Mouse (Mus musculus) ES-CJ7 (cell line): ENCODE measurements around the gene Nebl.

Experiments used
- DNase-seq: peaks from one replicate; pipeline ENCODE4 v3.0.0; 2011; ENCODE audit warnings: low read depth, low spot score

Gene Nebl

DNA sequence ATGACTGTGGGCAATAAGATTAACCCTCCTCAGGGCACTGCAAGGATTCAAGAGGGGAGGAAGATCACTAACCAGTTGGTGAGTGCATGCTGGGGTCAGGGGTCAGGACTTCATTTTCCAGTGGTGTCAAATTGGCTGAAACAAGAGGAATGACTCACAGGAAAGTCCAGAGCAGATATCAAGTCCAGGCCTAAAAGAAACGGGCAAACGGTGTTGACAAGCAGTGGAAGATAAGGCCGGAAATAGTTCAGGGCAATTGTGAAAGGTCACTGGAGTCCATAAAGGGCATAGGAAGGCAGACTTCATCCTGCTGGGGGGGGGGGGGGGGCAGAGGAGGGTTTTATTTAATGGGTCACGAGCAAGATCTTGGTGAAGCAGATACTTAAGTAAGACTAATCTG lies 207.5 kb downstream of the Nebl start:
- no peak for DNase-seq

DNA sequence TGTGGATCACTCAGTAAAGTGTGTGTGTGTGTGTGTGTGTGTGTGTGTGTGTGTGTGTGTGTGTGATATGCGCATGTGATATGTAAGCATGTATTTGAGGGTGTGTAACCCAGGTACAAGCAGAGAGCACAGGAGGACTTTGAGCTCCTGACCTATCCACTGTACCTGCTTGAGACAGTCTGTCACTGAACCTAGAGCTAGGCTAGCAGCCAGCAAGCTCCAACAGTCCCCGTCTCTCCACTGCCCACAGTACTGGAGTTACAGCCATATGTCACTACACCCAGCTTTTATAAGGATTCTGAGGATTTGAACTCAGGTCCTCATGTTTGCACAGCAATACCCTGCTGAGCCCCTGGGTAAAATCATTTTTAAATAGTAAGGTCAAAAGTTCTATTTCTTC lies 215.6 kb downstream of the Nebl start:
- no peak for DNase-seq

DNA sequence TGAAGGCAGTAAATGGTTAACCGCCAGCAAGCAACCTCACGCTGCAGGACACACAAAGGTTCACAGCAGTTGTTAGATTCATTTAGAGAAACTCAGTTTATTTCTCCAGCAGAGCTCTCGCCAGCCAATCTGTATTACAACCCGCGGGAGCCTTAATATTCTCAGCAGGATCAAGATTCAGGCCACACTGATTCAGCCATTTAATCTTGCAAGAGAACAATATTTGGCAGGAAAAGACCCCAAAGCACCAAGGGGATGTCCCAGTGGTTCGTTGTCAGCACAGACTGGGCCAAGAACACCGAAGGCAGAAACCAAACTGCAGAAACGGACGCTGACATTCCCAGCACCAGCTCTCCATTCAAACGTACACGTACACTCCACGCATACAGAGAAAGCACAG lies 216.5 kb downstream of the Nebl start:
- no peak for DNase-seq

DNA sequence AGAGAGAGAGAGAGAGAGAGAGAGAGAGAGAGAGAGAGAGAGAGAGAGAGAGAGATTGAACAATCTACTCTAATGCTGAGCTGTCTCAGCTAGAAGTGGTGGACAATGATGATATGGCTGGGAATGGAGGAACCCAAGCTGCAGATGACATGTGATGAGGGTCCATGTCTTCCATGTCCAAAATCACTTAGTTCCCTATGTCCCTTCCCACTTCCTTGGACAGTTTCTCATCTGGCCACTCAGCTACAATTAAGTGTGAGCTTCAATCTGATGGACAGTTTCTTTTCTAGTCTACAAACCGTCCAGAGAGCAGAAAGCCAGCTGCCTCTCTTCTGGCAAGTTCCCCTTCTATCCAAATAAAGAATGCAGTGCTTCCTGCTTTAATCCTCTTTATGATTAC lies 221.3 kb downstream of the Nebl start:
- no peak for DNase-seq

DNA sequence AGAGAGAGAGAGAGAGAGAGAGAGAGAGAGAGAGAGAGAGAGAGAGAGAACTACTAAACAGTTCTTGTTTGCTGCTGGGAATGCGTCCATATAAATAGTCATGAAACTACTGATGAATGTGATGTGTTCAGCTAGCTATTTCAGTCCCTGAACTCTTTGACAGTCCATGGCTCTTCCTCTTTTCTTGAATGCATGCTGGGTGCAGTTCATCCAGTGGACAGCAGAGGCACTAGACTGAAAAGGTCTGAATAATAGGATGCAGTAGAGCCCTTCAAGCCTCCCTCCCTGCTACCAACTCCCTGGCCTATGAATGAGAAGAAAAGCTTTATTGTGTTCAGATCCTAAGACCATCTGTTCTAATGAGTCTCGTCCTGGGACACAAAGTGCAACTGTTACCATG lies 223.9 kb downstream of the Nebl start:
- DNase-seq = peak; percentile 32

DNA sequence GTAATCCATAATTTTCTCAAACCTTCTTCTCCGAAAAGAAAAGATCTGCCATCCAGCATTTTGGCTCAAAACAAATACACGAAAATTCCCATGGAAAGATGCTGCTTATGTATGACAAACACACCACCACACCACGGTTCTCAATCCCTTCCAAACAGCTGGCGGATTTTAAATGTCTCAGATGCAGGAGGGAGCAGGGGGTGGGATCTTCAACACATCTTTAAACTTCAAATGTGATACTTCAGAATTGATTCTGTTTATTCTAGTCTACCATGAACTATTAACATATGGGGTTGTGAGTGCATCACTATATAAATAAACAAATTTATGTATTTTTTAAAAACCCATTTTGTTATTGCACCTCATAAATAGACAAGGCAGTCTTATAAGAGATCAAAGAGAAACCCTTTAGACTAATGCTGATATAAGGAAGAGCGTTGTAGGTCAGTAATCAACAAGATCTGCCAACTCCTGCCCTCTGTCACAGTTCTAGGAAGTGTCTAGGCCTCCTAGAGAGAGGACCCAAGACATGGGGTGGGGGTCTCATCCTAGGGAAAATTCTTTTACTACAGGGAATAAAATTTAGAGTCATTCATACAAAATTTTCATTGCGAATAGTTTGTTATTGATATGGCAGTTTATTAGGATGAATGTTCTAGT lies 227.0 kb downstream of the Nebl start:
- no peak for DNase-seq

DNA sequence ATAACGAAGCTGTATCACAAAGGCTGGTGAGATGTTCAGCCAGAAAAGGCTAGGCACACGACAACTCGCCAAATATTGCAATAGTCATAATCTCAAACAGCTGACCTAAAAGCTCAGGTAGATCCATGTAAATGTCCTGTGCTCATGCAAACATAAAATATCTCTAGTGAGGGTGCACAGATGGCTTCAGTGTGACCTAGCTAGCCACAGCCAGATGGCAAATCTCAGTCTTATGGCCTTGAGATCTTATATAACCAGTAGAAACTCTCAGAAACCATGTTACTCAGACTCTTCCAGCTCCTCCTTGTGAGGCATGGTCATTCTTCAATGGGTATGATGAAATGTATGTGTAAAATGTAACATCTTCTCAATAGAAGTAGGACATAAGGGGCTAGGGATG lies 230.2 kb downstream of the Nebl start:
- DNase-seq = no peak

DNA sequence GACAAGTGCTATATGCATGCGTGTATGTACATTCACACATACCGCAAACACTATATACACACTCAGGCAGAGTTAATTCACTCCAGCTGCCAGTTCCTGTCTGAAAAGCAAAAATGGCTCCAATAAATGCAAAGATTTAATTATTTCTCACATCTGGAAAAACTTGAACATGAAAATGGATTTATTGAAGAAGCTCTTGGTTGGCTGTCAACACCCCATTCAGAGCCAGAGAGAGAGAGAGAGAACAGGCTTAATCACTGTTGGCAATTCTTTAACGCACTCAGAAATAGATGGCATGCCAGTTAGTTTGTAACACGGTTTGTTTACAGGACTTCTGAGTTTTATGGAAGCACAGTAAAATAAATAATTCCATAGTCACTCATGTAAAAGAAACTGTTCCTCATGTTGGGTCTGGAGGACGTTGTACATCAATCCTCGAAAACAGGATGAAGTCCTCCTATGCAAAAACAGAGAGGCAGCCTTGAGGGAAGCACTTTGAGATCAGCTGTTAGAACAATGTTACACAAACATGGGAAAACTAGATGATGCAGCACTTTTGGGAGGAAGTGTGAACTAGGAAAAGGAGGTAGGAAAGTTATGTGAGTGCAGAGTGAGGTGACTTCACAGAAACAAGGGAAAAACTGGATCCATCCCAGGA lies 265.6 kb downstream of the Nebl start:
- DNase-seq = no peak

DNA sequence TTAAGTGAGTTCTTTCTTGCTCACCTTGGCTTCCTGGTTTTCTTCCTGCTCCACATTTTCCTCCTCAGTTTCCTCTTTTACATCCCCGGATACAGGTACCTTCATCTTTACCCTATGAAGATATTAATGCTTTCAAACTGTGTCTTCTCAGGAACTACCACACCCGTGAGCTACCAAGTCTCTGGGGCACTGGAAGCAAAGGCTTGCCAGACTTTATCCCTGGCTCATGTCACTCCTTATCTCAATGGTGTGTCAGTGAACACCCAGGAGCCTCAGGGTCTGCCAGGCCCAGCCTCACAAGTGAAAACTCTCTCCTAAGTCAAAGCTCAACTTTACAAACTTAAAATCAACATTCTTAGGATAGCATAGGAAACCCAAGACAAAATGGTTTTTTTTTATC lies 270.8 kb downstream of the Nebl start:
- no peak for DNase-seq

DNA sequence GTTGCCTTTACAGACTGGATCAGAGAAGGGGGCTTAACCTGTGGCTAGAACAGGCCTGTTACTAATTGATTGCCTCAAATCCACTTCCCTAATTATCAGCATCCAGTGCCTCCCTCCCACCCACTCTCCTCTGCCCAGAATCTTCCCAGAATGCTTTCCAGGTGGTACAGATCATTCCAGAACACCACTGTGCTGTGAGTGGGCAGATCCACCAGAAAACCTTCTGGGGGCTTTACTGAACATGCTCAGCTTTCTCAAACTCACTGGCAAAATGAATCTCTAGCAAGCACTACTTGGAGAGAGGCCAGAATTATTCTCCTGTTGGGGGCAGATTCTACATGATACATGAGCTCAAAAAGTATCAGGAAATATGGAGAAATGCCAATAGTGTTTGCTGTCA lies 277.6 kb downstream of the Nebl start:
- DNase-seq = no peak

DNA sequence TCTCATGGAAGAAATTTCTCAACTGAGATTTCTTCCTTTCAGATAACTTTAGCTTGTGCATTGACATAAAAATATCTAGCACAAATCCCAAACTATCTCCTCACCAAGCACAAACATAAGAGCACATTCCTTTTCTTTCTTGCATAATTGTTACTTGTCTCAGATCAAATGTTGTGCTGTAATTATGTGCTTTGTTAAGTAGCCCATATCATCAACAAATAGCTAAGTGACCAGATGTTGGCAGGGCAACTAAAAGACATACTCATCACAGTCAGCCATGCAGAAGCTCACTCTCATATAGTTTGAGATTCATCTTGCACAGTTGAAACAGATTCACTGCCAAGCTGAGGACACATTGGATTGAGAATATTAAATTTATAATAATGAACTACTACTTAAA lies 282.9 kb downstream of the Nebl start:
- DNase-seq = no peak

DNA sequence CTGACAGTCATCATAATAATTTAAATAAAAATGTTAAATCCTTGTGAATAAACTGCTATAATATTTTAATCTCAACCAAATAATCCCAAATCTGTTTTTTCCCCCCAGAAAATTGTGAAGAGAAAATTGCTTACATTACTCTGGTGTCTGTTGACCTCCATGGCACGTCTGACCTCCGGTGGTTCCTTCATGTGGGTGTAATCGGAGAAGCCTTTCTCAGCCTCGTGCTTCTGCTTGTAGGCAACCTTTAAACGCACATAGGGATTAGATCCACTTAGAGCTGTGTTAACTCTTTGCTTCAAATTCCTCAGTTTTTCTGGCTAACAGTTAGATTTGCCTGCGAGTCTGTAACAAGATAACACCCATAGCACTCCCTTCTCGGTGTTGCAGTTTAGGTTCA lies 287.7 kb downstream of the Nebl start:
- DNase-seq = no peak

DNA sequence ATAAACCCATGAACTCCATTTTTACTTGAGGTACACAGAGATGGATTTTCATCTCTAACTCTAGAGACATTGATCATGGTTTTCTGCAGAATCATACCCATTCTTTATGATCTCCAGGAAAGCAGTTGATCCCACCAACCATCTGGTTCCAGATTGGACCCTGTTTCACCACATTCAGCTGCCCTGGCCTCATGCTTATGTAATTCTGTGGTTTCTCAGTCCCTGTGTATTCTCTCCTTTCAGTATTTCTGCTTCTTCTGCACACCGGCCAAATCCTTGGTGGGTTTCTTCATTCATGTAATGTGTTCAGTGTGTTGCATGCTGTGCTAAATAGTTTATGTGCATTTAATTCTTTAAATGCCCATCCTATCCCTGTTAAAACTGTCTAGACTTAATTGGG lies 292.9 kb downstream of the Nebl start:
- DNase-seq = no peak

DNA sequence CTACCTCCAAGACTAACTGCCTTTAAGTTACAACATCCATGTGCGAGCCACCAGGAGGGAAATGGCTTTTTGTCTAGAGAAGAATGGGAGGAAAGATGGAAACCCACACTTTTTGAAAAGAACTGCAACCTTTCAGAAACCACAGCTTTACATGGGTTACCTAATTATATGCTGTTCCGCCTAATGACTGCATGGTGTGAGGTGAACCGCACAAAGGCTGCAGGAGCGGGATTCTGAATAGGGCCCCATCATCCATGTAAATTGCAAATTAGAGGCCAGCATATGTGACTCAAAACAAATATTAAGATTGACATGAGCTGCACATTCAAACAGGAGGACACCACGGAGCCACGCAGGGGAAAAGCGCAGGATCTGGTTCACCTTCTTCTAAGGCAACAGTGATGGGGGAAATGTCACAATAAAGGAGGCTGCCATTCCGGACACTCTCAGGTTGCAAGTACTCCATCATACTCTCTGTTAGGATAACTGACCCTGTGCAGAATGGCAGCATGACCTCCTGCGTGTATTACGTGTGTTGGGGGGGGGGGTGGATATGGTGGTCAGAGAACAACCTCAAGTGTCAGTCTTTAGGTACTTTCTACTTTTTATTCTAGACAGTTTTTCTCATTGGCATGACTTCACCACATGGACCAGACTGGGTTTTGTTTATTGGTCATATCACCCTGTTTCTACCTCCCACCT lies 294.4 kb downstream of the Nebl start:
- no peak for DNase-seq

DNA sequence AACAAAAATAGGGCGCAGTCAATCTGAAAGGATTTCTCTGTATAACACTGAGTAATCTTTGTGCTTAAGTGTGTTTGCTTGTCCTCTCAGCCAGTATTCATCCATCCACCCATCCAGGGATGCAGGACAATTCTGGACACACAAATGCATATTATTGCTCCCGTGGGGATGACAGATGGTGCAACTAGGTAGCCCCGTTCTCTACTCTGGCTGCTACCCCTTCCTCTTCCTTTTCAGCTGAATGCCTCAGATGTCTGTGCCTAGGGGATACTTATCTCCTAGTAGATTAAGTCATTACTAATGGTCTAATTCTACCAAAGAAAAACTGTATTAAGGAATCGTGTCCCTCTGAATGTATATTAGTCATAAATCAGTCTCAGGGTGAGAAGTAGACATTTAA lies 296.0 kb downstream of the Nebl start:
- no peak for DNase-seq

DNA sequence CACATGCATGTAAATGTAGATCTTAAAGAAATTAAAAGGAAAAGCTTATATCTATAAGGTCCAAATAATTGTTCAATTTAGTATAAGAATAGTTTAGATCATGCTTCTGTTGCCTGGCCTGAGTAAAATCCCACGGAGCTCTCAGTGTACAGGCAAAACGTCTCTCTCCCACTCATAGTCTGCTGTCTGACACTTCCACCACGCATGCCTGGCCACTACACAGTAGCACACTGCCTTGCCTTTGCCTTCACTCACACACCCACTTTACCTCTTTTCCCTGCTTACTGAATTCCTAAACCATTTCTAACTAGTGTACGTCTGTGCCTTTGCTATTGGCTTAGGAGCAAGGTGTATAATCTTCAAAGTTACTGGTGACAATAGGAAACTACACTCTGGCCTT lies 302.2 kb downstream of the Nebl start:
- no peak for DNase-seq

DNA sequence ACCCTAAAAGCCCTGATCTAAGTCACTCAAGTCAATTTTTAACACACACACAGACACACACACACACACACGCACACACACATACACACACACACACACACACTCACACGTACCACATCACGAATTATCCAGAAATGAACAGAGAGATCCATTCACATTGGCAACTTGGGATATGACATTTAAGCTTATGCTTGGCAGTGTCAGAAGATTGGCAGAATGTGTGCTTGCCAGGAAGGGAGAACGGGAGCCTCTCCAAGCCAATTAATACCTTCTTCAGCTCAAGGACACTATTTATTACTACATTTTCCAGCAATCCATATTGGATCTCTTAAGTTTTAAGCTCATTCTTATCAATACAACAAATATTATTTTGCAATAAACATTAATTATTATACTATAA lies 303.1 kb downstream of the Nebl start:
- DNase-seq = no peak

DNA sequence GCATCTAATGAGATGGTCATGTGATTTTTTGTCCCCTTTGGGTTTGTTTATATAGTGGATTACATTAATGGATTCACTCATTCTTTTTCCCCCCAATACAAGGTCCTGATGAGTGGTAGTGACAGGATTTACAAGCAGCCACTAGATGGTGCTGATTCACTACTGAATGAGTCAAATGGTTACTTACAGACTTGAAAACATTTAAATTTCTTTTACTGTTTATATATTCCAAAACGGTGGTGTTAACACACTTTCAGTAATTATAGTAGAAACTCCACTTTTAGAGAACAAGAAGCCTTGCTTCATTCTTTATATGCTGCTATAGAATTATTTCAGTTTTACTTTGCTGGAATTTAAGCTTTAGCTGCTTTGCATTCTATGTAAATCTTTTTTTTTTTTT lies 308.3 kb downstream of the Nebl start:
- DNase-seq = peak; percentile 59

DNA sequence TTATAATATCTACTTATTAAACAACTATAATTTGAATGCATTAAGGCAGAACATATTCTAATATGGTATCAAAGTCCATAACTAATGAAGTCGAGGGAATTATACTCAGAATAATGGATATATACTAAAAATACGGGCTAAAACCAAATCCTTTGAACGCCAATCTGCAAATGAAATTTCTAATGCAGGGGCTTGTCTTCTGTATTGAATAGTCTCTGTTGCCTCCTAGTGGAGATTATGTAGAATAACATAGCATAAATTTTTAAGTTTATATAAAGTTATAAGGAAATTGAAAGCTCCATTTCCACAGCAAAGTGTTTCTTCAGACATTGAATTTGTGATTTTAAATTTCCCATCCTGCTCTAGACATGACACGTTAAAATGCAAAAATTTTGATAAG lies 315.9 kb downstream of the Nebl start:
- DNase-seq = no peak

DNA sequence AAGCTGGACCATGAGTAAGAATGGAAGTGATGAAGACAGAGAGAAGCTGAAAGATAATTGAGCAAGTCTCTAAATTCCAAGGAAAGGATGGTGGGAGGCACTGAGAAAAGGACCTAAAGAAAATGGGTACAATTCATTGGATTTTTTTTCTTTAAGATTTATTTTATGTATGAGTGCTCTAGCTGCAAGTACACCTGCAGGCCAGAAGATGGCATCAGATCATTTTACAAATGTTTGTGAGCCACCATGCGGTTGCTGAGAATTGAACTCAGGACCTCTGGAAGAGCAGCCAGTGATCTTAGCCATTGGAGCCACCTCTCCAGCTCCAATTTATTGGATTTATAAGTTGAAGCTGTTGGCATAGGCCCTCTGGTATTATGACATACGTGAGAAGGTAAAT lies 316.9 kb downstream of the Nebl start:
- peak; percentile 34 for DNase-seq

DNA sequence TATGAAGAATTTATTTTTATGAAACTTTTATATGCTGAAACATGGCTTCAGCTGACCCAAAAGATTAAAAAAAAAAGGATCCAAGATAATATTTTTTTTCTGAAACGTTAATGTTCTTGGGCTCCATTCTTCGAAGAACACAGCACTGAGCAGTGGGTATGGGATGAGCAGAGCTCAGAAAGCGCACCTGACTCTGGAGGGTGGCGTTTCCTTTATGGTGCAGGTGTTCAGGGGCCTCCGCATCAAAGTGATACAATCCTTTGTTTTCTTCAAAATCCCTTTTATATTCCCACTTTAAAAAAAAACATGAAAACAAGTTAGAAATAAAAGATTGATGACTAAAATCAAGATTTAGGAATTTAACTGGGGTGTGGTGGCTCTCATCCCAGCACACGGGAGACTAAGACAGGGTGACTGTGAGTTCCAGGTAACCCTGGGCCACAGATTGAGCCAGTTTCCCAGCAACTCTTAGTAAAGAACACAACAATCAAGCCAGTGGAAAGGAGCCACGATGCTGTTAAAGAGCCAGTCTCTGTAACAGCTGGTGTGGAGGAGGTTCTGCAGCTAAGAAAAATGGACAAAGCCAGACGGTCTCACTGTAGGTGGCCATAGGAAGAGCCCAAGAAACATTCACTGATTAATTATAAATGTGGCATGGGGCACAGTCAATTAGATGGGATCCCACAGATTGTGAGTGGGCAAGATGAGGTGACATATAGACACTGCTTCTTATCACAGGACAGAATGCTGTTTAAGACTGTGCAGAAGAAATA lies 317.6 kb downstream of the Nebl start:
- no peak for DNase-seq

DNA sequence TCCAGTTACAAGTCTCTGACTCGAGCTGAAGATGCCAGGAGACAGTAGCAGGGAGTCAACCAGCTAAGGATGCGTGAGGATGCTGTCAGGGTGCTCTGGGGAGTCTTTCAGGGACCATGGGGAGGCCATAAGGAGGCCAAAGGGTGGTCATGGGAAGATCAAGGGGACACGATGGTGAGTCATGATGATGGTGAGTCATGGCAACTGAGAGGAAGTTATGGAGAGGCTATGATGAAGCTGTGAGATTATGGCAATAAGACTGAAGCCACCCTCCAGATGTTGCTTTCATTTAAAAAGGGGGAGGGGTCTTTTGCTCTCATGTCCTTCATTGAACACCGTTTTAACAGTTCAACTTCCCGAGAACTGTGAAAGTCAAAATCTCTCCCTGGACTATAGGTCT lies 322.0 kb downstream of the Nebl start:
- no peak for DNase-seq
